Mouse (Mus musculus) neural tube, embryonic 11.5 days (tissue): ENCODE data around the gene Gm7030. TPM values are rescaled to one million over a fixed set of nuclear protein-coding genes. Genes with fewer than 3 reads are reported as not detected.
A peak's percentile ranks its signal among the peaks of the same experiment; 100 is the strongest.
"Not testable (repeated sequence)": the region's sequence is repeated elsewhere in the genome, so short reads cannot be mapped to it uniquely, and the experiment has no call there.

Experiments
- ATAC-seq: fragments of 200-750 bp; cut with Nextera tagmentation; 2 replicates; pipeline ENCODE4 v1.8.0; 2017; ENCODE audit warnings: moderate number of reproducible peaks, mild to moderate bottlenecking, moderate TSS enrichment, moderate library complexity; ENCODE audit not compliant: insufficient read depth, low FRiP score, low TSS enrichment
- DNase-seq: peaks from one replicate; pipeline ENCODE4 v3.0.0-alpha.2; 2015; ENCODE audit warnings: low spot score
- H3K27ac ChIP-seq: fragments of 300-500 bp; sonication (generic); 2 replicates; pipeline ENCODE4 v1.5.1; 2014; ENCODE audit warnings: low read depth, mild to moderate bottlenecking, low read length
- H3K27me3 ChIP-seq: fragments of 300-500 bp; sonication (generic); 2 replicates; pipeline ENCODE4 v1.6.1; 2014; ENCODE audit warnings: mild to moderate bottlenecking, low read length, mixed read lengths; ENCODE audit not compliant: control insufficient read depth, insufficient read depth
- H3K36me3 ChIP-seq: fragments of 300-500 bp; sonication (generic); 2 replicates; pipeline ENCODE4 v1.6.1; 2014; ENCODE audit warnings: mild to moderate bottlenecking, low read length, moderate library complexity, mixed read lengths; ENCODE audit not compliant: control insufficient read depth, insufficient read depth
- H3K4me1 ChIP-seq: fragments of 300-500 bp; sonication (generic); 2 replicates; pipeline ENCODE4 v1.6.1; 2014; ENCODE audit warnings: low read length, mixed read lengths; ENCODE audit not compliant: control insufficient read depth, insufficient read depth
- H3K4me2 ChIP-seq: fragments of 300-500 bp; sonication (generic); 2 replicates; pipeline ENCODE4 v1.6.1; 2014; ENCODE audit warnings: low read depth, mild to moderate bottlenecking, moderate library complexity
- H3K4me3 ChIP-seq: fragments of 300-500 bp; sonication (generic); 2 replicates; pipeline ENCODE4 v1.5.1; 2014; ENCODE audit warnings: low read depth, low read length
- H3K9ac ChIP-seq: fragments of 300-500 bp; sonication (generic); 2 replicates; pipeline ENCODE4 v1.6.1; 2014; ENCODE audit warnings: mild to moderate bottlenecking, low read length
- H3K9me3 ChIP-seq: fragments of 300-500 bp; sonication (generic); 2 replicates; pipeline ENCODE4 v1.6.1; 2016; ENCODE audit warnings: low read length; ENCODE audit not compliant: control insufficient read depth
- WGBS: fragments of 180-500 bp; shearing (Covaris S2); extraction: QIAGEN DNeasy Blood & Tissue Kit; methylation state at CpG from one replicate; pipeline ENCODE4 v1.1.7; 2014; 5-methylcytosine and 5-hydroxymethylcytosine counted together
- polyA plus RNA-seq: library from polyadenylated mRNA; unstranded; fragments of >200 nt; fragmentation: Nextera tagmentation; extraction: Ambion mirVana; gene quantifications from 2 replicates; pipeline ENCODE4 v1.2.1, GENCODE M21; 2014

Gm7030 gene
- polyA plus RNA-seq, 1 experiment from 2014 or later = not detected

DNA sequence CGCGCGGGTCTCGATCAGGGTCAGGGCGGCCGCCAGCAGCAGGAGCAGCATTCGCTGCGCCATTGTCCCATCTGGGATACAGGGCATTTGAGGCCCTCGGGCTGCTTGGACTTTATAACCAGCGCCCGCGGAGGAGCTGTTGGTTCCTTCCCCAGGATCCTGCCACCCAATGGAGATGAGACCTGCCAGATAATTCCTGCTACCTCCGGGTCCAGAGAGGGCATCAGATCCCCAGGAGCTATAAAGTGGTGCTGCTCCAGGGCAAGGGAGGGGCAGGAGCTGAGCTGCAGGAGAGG lies 16.6 kb upstream of the Gm7030 start:
- peak overlapping the region; percentile 11; the same call in 1 of the 2 replicates for H3K4me3 ChIP-seq
- H3K27ac ChIP-seq, H3K9ac ChIP-seq, DNase-seq, ATAC-seq, H3K36me3 ChIP-seq, H3K9me3 ChIP-seq, H3K4me1 ChIP-seq: not testable (repeated sequence)
- WGBS = 0% methylated on average over 13 of the region's 13 CpGs
- H3K4me2 ChIP-seq = peak overlapping the region; percentile 34
- peaks cover 37% of the 10 kb centered on the region for H3K27me3 ChIP-seq

DNA sequence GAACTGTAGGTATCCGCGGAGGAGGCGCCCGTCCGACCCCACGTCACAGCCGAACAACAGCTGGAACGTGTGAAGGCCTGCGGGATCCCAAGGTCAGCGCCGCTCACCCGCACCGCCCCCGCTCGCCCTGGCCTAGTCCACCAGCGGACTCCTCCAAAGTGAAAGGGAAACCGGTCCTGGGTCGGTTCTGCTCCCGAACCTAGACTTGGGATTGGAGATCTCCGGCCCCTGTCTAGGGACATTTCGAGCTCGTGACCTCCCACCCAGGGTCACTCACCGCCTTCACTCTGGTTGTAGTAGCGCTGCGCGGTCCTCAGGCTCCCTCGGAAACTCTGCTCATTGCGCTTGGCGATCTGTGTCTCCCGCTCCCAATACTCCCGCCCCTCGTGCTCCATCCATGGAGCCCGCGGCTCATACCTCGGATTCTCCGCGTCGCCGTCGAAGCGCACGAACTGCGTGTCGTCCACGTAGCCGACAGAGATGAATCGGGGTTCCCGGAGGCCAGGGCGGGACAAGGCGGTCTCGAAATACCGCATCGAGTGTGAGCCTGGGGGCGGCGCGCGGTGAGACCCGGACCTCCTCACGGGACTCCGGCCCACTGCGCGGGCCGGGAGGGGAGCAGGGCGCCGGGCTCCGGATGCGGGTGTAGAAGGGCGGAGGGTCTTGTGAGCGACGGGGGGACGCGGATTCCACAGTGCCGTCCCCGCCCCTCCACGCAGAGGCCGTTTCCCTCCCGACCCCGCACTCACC lies 16.1 kb upstream of the Gm7030 start:
- Histone ChIP-seq H3K27ac (no peak overlapping the region), H3K4me1 (no peaks in the 10 kb centered on the region), H3K4me2 (peak overlapping the region; percentile 34), H3K4me3 (peak overlapping the region; percentile 11), H3K36me3 (no peaks in the 10 kb centered on the region), H3K9me3 (no peaks in the 10 kb centered on the region), H3K9ac (no peak overlapping the region), H3K27me3 (peaks cover 37% of the 10 kb centered on the region)
- DNase-seq (no peak), ATAC-seq (no peak)
- WGBS = 2% methylated on average over 77 of the region's 78 CpGs

DNA sequence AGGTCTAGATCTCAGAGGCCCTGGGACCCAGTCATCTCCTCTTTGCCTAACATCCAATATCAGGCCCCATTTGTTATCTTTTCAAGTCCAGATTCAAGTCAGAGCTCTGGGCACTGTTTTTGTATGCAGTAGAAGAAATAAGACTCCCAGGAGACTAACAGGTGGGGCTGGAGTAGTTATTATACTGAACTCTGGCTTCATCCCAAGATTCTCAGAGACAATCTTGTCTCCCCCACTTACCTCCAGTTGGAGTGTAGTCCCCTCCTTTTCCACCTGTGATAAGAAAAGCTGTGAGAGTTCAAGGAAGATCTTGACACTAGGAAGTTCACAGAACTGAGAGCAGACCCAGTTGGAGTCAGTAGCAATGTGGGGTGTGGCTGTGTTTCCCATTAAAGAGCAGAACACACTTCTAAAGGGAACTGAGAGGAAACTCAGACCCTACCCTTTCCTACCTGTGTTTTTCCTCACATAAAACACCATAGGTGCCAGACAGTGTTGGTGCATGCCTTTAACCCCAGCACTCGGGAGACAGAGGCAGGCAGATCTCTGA lies 7.1 kb upstream of the Gm7030 start:
- 86% methylated on average over 1 of the region's 1 CpGs for WGBS
- not testable (repeated sequence) for DNase-seq, H3K4me1 ChIP-seq, H3K9me3 ChIP-seq, H3K27ac ChIP-seq, H3K27me3 ChIP-seq, H3K9ac ChIP-seq, H3K4me2 ChIP-seq, ATAC-seq, H3K4me3 ChIP-seq, H3K36me3 ChIP-seq

DNA sequence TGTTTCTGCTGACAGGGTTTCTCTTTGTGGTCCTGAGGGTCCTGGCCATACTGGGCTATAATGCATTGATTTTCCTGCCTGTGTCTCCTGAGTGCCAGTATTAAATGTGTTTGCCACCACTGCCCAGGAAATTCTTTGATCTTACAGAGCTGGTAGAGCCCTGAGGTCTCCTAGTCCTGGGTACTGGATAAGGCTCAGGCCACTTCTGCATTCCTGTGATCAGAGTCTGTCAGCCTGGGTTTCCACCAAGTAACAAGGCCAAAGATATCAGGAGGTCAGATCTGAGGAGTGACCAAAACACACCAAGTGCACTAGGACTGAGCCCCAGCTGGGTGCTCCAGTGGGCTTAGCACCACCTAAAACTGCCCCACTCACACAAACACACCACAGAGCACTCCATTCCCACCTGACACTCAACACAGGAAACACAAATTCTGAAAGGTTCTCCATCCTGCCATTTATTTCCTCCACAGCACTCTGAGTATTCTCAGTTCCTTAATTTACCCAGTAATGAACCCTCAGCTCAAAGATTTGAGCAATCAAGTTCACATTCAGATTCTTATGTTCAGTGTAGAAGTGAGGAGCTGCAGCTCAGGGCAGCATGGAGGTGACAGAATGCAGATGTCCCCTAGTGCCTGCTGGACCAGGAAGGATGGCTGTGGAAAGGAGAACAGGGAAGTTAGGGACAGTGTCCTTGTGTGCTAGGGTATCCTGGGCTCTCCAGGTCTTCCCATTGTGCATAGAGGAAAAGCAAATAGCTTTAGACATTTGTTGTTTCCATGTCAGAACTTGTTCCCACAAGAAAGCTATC lies 6.4 kb upstream of the Gm7030 start:
- not testable (repeated sequence) for H3K36me3 ChIP-seq, H3K27me3 ChIP-seq

DNA sequence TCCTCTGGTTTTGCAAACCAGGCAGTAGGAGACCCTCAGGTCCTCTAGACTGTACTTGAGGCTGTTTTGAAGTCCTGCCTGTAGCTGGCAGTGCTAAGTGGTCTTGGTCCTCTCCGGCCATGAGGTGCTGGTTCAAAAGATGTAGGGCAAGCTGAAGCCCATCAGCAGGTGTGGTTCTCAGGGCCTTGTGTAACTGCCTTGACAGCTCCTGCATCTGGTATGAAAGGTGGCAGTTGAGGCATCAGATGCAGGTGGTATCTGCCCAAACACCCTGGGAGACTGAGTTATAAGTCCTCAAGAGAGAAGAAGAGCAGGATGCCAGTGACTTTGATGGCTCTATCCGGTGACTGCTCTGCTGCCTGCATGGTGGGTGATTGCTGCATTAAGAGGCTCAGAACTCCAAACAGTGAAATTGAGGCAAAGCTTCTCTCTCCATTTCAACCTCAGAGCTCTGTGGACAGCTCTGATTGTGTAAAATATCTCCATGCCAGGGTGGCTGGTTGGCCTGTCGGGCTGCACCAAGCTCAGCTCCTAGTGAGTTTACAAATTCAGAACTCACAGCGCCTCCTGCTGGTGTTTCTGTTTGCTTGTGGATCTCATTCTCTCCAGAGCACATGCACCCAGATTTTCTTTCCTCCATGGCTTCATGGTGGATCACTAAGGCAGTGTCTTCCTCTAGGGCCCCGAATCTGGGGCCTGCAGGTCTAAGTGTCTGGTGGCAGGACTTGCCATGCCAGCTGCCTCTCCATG lies 2.5 kb upstream of the Gm7030 start:
- no peak overlapping the region for H3K4me3 ChIP-seq
- no peaks in the 10 kb centered on the region for H3K4me1 ChIP-seq
- DNase-seq = no peak
- H3K9ac ChIP-seq = no peak overlapping the region
- no peaks in the 10 kb centered on the region for H3K36me3 ChIP-seq
- ATAC-seq = no peak
- no peak overlapping the region for H3K27ac ChIP-seq
- H3K4me2 ChIP-seq = no peak overlapping the region
- 60% methylated on average over 5 of the region's 5 CpGs for WGBS
- no peaks in the 10 kb centered on the region for H3K9me3 ChIP-seq
- H3K27me3 ChIP-seq = no peaks in the 10 kb centered on the region; the same call in 1 of the 2 replicates

More for the DNA sequence above, 6.4 kb upstream of the Gm7030 start:
- not testable (repeated sequence) for H3K9me3 ChIP-seq, DNase-seq, H3K4me1 ChIP-seq, H3K27ac ChIP-seq, H3K4me2 ChIP-seq, H3K4me3 ChIP-seq, ATAC-seq, H3K9ac ChIP-seq

DNA sequence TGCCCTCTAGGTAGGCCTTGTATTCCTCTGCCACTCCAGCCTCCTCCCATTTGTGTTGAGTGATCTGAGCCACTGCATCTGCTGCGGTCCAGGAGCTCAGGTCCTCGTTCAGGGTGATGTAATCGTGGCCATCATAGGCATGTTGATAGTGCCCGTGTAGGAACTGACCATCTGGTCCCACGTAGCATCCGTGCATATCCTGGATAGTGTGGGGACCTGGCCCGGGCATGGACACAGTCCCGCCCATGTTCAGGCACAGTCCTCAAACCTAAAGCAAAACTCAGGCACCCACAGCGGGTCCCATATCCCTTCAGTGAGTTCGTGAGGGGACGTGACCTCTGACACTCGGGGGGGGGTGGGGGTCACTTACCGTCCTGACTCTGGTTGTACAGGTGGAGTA lies 700 bp downstream of the Gm7030 start:
- not testable (repeated sequence) for H3K27ac ChIP-seq, DNase-seq, H3K4me2 ChIP-seq, H3K27me3 ChIP-seq, H3K9me3 ChIP-seq, H3K4me3 ChIP-seq, H3K4me1 ChIP-seq, H3K9ac ChIP-seq, H3K36me3 ChIP-seq, ATAC-seq
- 62% methylated on average over 10 of the region's 13 CpGs for WGBS

DNA sequence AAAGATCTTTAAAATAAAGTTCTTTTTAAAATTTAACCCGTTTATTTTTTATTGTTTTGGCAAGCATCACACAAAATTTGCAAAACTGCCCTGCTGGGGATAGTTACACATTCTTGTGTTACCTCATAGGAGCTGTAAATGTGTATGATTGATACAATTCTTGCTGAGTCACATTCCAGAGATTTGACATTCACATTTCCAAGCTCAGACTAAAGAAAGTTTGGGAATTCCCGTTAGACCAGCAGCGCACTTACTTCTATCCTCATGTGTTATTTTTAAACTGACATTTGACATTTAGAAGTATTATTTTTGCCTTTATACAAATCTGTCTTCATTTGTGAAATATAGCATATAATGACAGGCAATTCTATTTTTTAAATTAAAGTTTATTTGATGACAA lies 5.1 kb downstream of the Gm7030 start:
- not testable (repeated sequence) for H3K9me3 ChIP-seq, H3K4me3 ChIP-seq, DNase-seq, H3K27ac ChIP-seq, ATAC-seq, H3K9ac ChIP-seq, H3K36me3 ChIP-seq, H3K4me2 ChIP-seq, H3K4me1 ChIP-seq
- 76% methylated on average over 3 of the region's 3 CpGs for WGBS
- peaks cover 10% of the 10 kb centered on the region; the same call in 1 of the 2 replicates for H3K27me3 ChIP-seq

DNA sequence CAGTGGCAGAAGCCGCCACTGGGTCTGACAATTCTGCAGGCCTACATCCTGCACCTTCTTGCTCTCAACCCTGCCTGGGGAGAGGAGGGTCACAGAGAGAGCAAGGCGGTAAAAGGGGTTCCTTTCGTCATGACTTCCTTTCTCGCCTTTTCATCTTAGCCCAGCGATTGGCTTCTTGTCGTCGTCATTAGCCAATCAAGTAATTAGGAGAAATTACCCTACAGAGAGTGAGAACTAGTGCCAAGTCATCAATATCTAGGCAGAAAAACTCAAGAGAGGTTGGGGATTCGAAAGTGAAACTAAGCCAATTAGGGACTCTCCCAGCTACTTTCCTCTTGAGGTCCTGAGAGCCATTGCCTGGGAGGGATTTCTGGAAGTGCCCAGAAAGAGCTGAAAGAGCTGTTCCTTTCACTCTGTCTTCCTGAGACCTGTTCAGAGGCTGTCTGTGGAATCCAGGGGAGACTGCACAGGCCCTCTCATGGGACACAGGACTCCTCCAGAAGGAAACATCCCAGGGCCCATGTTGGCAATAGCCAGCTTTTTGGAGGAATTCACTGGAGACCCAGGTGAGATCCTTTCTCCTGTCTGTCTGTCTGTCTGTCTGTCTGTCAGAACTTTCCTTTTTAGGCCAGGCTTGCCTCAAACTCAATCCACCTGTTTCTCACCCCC lies 7.7 kb downstream of the Gm7030 start, which contains the start of gene Gm19684:
TSS of gene Gm19684 (plus strand) at position 327 of the 669 bp plus-strand sequence.
- peaks cover 10% of the 10 kb centered on the region; the same call in 1 of the 2 replicates for H3K27me3 ChIP-seq
- WGBS = 9% methylated on average over 8 of the region's 8 CpGs
- not testable (repeated sequence) for H3K4me1 ChIP-seq, DNase-seq, H3K4me3 ChIP-seq, H3K36me3 ChIP-seq, H3K4me2 ChIP-seq, H3K9me3 ChIP-seq, H3K27ac ChIP-seq, H3K9ac ChIP-seq, ATAC-seq
